Mouse (Mus musculus) liver, adult 2 months (tissue): ENCODE results near the gene Thbs4.

Source experiments
- CTCF ChIP-seq: fragments of 200-500 bp; IDR thresholded peaks from 2 replicates; pipeline ENCODE4 v1.5.1; 2011; ENCODE audit warnings: low read depth, low read length, control low read depth
- POLR2A ChIP-seq: fragments of 200-500 bp; IDR thresholded peaks from 2 replicates; pipeline ENCODE4 v1.6.1; 2011; ENCODE audit warnings: low read length, control low read depth; ENCODE audit not compliant: insufficient read depth; ENCODE audit errors: extremely low read depth

DNA sequence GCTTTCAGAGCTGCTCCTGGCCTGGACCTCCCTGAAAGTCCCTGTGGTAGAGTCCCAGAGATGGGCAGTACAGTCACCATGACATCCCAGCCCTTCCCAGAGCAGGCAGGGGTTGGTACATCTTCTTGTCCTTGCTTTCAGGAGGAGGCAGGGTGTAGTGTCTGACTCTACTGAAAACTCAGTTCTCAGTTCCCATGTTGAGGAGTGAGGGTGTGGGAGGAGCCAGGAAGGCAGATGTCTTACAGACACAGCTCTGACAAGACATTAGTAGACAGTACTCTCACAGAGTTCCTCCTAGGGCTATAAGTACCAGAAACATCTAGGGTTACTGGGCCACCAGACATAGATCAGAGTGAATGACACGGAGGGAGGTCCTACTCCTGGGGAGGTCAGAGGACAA lies 32.3 kb downstream of the Thbs4 start:
- TF ChIP-seq POLR2A (no peak), CTCF (no peak)
